Mouse (Mus musculus): ENCODE data around the gene Mtor. TPM values are rescaled to one million over a fixed set of nuclear protein-coding genes. Genes with fewer than 3 reads are reported as not detected.

Gene Mtor
- polyA plus RNA-seq, 1 experiment from 2014 or later = 27.2 TPM

DNA sequence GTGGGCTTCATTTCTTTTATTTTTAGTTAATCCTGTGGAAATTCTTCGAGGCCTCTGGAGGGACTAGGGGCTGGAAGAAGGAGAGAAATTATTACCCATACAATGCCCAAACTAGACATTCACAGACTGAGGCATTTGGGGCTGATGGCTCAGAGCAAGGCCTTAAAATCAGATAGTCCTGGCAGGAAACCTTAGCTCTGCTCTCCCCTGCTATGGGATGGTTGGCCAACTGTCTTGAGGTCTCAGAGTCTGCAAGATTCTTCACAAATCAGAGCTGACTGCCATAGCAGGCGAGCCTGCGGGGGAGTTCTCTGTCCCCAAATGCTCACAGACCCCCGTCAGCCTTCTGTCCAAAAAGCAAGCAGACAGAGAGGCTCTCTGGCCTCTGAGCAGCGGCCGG lies 30.9 kb upstream of the Mtor start:
- no peak for ATAC-seq (ENCODE audit: low FRiP score, low TSS enrichment)
- H3K4me1 ChIP-seq (ENCODE audit: control insufficient read depth, insufficient read depth, low read length) = no peaks in the 10 kb centered on the region
- no peak overlapping the region for H3K4me3 ChIP-seq (ENCODE audit: low read length)
- peaks cover 26% of the 10 kb centered on the region for H3K27me3 ChIP-seq (ENCODE audit: control insufficient read depth, insufficient read depth, low read length)
- no peak overlapping the region for H3K4me2 ChIP-seq (replicated peaks; ENCODE audit: low read depth, low read length)
- whole genome bisulfite sequencing = 29% methylated on average over 6 of the region's 6 CpGs
- H3K9me3 ChIP-seq (ENCODE audit: control insufficient read depth, low read length) = no peaks in the 10 kb centered on the region
- H3K27ac ChIP-seq (ENCODE audit: low read depth, low read length) = no peak overlapping the region
- H3K36me3 ChIP-seq (ENCODE audit: control insufficient read depth, insufficient read depth, low read length) = no peaks in the 10 kb centered on the region
- H3K9ac ChIP-seq (ENCODE audit: low read depth, low read length) = no peak overlapping the region

- Histone ChIP-seq H3K27ac (ENCODE audit: low read depth, low read length) (no peak overlapping the region), H3K4me3 (ENCODE audit: low read length) (no peak overlapping the region), H3K4me1 (ENCODE audit: control insufficient read depth, insufficient read depth, low read length) (no peaks in the 10 kb centered on the region), H3K36me3 (ENCODE audit: control insufficient read depth, insufficient read depth, low read length) (no peaks in the 10 kb centered on the region), H3K4me2 (replicated peaks; ENCODE audit: low read depth, low read length) (no peak overlapping the region), H3K9ac (ENCODE audit: low read depth, low read length) (no peak overlapping the region), H3K9me3 (ENCODE audit: control insufficient read depth, low read length) (no peaks in the 10 kb centered on the region), H3K27me3 (ENCODE audit: control insufficient read depth, insufficient read depth, low read length) (no peaks in the 10 kb centered on the region)
- WGBS = 85% methylated on average over 10 of the region's 10 CpGs
- ATAC-seq (ENCODE audit: low FRiP score, low TSS enrichment) = no peak
These were observed 21.2 kb upstream of the Mtor start for GRCm38 (mm10) chr4:148426950-148427850.

- Histone ChIP-seq H3K9ac (ENCODE audit: low read depth, low read length) (no peak overlapping the region), H3K27ac (ENCODE audit: low read depth, low read length) (no peak overlapping the region), H3K4me2 (replicated peaks; ENCODE audit: low read depth, low read length) (no peak overlapping the region), H3K9me3 (ENCODE audit: control insufficient read depth, low read length) (no peaks in the 10 kb centered on the region), H3K27me3 (ENCODE audit: control insufficient read depth, insufficient read depth, low read length) (no peaks in the 10 kb centered on the region), H3K36me3 (ENCODE audit: control insufficient read depth, insufficient read depth, low read length) (no peaks in the 10 kb centered on the region), H3K4me1 (ENCODE audit: control insufficient read depth, insufficient read depth, low read length) (no peaks in the 10 kb centered on the region), H3K4me3 (ENCODE audit: low read length) (no peak overlapping the region)
- WGBS = 75% methylated on average over 5 of the region's 5 CpGs
- ATAC-seq (ENCODE audit: low FRiP score, low TSS enrichment) = no peak
These were observed 19.9 kb upstream of the Mtor start for GRCm38 (mm10) chr4:148428544-148428943.

GRCm38 (mm10) chr4:148429121-148429520 lies 19.3 kb upstream of the Mtor start:
- no peak for ATAC-seq (ENCODE audit: low FRiP score, low TSS enrichment)
- Histone ChIP-seq H3K4me2 (replicated peaks; ENCODE audit: low read depth, low read length) (no peak overlapping the region), H3K27ac (ENCODE audit: low read depth, low read length) (no peak overlapping the region), H3K36me3 (ENCODE audit: control insufficient read depth, insufficient read depth, low read length) (no peaks in the 10 kb centered on the region), H3K9me3 (ENCODE audit: control insufficient read depth, low read length) (no peaks in the 10 kb centered on the region), H3K4me1 (ENCODE audit: control insufficient read depth, insufficient read depth, low read length) (no peaks in the 10 kb centered on the region), H3K27me3 (ENCODE audit: control insufficient read depth, insufficient read depth, low read length) (no peaks in the 10 kb centered on the region), H3K9ac (ENCODE audit: low read depth, low read length) (no peak overlapping the region), H3K4me3 (ENCODE audit: low read length) (no peak overlapping the region)
- 86% methylated on average over 11 of the region's 11 CpGs for WGBS

- WGBS = 20% methylated on average over 6 of the region's 6 CpGs
- Histone ChIP-seq H3K4me2 (replicated peaks; ENCODE audit: low read depth, low read length) (no peak overlapping the region), H3K36me3 (ENCODE audit: control insufficient read depth, insufficient read depth, low read length) (no peaks in the 10 kb centered on the region; the same call in 1 of the 2 replicates), H3K9ac (ENCODE audit: low read depth, low read length) (no peak overlapping the region), H3K9me3 (ENCODE audit: control insufficient read depth, low read length) (no peaks in the 10 kb centered on the region), H3K27me3 (ENCODE audit: control insufficient read depth, insufficient read depth, low read length) (no peaks in the 10 kb centered on the region), H3K27ac (ENCODE audit: low read depth, low read length) (no peak overlapping the region), H3K4me1 (ENCODE audit: control insufficient read depth, insufficient read depth, low read length) (no peaks in the 10 kb centered on the region), H3K4me3 (ENCODE audit: low read length) (no peak overlapping the region)
- peak; percentile 59; the same call in 1 of the 2 replicates for ATAC-seq (ENCODE audit: low FRiP score, low TSS enrichment)
These were observed 18.7 kb upstream of the Mtor start for GRCm38 (mm10) chr4:148429686-148430085.

- H3K36me3 ChIP-seq (ENCODE audit: control insufficient read depth, insufficient read depth, low read length) = peaks cover 7% of the 10 kb centered on the region; the same call in 1 of the 2 replicates
- no peaks in the 10 kb centered on the region for H3K9me3 ChIP-seq (ENCODE audit: control insufficient read depth, low read length)
- no peak overlapping the region for H3K27ac ChIP-seq (ENCODE audit: low read depth, low read length)
- no peak overlapping the region for H3K4me3 ChIP-seq (ENCODE audit: low read length)
- H3K9ac ChIP-seq (ENCODE audit: low read depth, low read length) = no peak overlapping the region
- H3K4me2 ChIP-seq (replicated peaks; ENCODE audit: low read depth, low read length) = no peak overlapping the region
- no peaks in the 10 kb centered on the region for H3K4me1 ChIP-seq (ENCODE audit: control insufficient read depth, insufficient read depth, low read length)
- ATAC-seq (ENCODE audit: low FRiP score, low TSS enrichment) = no peak
- WGBS = 79% methylated on average over 11 of the region's 11 CpGs
- H3K27me3 ChIP-seq (ENCODE audit: control insufficient read depth, insufficient read depth, low read length) = no peaks in the 10 kb centered on the region
These were observed 17.4 kb upstream of the Mtor start for GRCm38 (mm10) chr4:148430880-148431519.

GRCm38 (mm10) chr4:148432488-148432887 lies 15.9 kb upstream of the Mtor start:
- WGBS = 77% methylated on average over 4 of the region's 4 CpGs
- ATAC-seq (ENCODE audit: low FRiP score, low TSS enrichment) = no peak
- Histone ChIP-seq H3K4me1 (ENCODE audit: control insufficient read depth, insufficient read depth, low read length) (no peaks in the 10 kb centered on the region), H3K4me2 (replicated peaks; ENCODE audit: low read depth, low read length) (no peak overlapping the region), H3K9me3 (ENCODE audit: control insufficient read depth, low read length) (no peaks in the 10 kb centered on the region), H3K36me3 (ENCODE audit: control insufficient read depth, insufficient read depth, low read length) (peaks cover 11% of the 10 kb centered on the region; the same call in 1 of the 2 replicates), H3K4me3 (ENCODE audit: low read length) (no peak overlapping the region), H3K9ac (ENCODE audit: low read depth, low read length) (no peak overlapping the region), H3K27me3 (ENCODE audit: control insufficient read depth, insufficient read depth, low read length) (no peaks in the 10 kb centered on the region), H3K27ac (ENCODE audit: low read depth, low read length) (no peak overlapping the region)

GRCm38 (mm10) chr4:148433336-148433735 lies 15.1 kb upstream of the Mtor start:
- H3K9ac ChIP-seq (ENCODE audit: low read depth, low read length) = no peak overlapping the region
- no peak overlapping the region for H3K4me3 ChIP-seq (ENCODE audit: low read length)
- H3K4me2 ChIP-seq (replicated peaks; ENCODE audit: low read depth, low read length) = no peak overlapping the region
- no peaks in the 10 kb centered on the region for H3K27me3 ChIP-seq (ENCODE audit: control insufficient read depth, insufficient read depth, low read length)
- H3K36me3 ChIP-seq (ENCODE audit: control insufficient read depth, insufficient read depth, low read length) = peaks cover 11% of the 10 kb centered on the region; the same call in 1 of the 2 replicates
- H3K9me3 ChIP-seq (ENCODE audit: control insufficient read depth, low read length) = no peaks in the 10 kb centered on the region
- 63% methylated on average over 18 of the region's 18 CpGs for WGBS
- no peak for ATAC-seq (ENCODE audit: low FRiP score, low TSS enrichment)
- no peak overlapping the region for H3K27ac ChIP-seq (ENCODE audit: low read depth, low read length)
- H3K4me1 ChIP-seq (ENCODE audit: control insufficient read depth, insufficient read depth, low read length) = no peaks in the 10 kb centered on the region

GRCm38 (mm10) chr4:148433813-148434212 lies 14.6 kb upstream of the Mtor start:
- no peak overlapping the region for H3K27ac ChIP-seq (ENCODE audit: low read depth, low read length)
- no peak overlapping the region for H3K4me2 ChIP-seq (replicated peaks; ENCODE audit: low read depth, low read length)
- no peak for ATAC-seq (ENCODE audit: low FRiP score, low TSS enrichment)
- H3K27me3 ChIP-seq (ENCODE audit: control insufficient read depth, insufficient read depth, low read length) = no peaks in the 10 kb centered on the region
- H3K4me1 ChIP-seq (ENCODE audit: control insufficient read depth, insufficient read depth, low read length) = no peaks in the 10 kb centered on the region
- no peaks in the 10 kb centered on the region for H3K9me3 ChIP-seq (ENCODE audit: control insufficient read depth, low read length)
- H3K36me3 ChIP-seq (ENCODE audit: control insufficient read depth, insufficient read depth, low read length) = peaks cover 15% of the 10 kb centered on the region; the same call in 1 of the 2 replicates
- H3K9ac ChIP-seq (ENCODE audit: low read depth, low read length) = no peak overlapping the region; the same call in 1 of the 2 replicates
- H3K4me3 ChIP-seq (ENCODE audit: low read length) = no peak overlapping the region
- 73% methylated on average over 5 of the region's 5 CpGs for WGBS

Measured in kidney, embryonic 14.5 days (tissue).